In the genomic region with DNA sequence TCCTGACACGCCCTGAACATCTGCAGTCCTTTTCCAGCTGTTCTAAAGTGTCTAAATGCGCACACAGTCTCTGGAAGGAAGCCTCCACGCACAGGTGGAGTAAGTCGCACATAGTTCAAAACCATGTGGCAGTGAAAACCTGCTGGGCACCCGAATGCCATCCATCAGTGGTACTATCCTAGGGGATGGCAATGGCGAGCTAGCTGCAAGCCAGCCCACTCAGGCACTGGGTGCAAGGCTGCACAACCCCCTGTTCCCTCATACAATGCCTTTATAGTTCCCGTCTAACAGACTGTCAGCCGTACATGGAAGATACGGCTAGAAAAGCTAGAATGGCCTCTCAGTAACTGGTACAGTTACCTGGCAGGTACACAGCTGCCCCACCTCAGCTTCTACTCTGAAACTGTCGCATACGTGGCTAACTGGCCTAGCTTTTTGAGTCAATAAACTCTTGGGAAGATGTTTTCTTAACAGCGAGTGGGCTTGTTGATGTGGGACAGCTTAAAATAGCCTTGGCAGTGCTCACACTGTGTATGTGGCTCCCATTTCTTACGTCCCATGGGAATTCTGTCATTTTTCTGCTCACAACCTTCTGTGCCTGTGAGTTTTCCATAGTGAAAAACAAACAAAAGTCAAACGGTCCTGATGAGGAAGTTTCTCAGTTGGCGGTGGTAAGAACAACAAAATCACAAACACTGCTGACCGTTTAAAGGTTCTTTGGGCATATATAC, we compare ENCODE assay signal across 20 mouse cellular contexts.
A peak's percentile ranks its signal among the peaks of the same experiment; 100 is the strongest.
DNase-seq lines count a peak whose midpoint lies in the region; ATAC-seq lines count a peak whose summit lies in the region.
"Had no signal": no experiment of that assay in that cellular context is flagged by ENCODE, and none has a peak within 500 bp of the region (broad histone marks: within the 10 kb centered on the region; RNA-seq: fewer than 3 reads in every experiment).

No protein-coding gene starts in this region.

- no peak overlapping the region for H3K9ac ChIP-seq in intestine, embryonic 14.5 days (ENCODE audit: low read length)
- no peak overlapping the region for H3K9ac ChIP-seq in intestine, embryonic 15.5 days
- no peak overlapping the region for H3K9ac ChIP-seq in heart, embryonic 16.5 days (ENCODE audit: low read length)
- H3K9ac ChIP-seq: embryonic facial prominence, embryonic 12.5 days; forebrain, embryonic 13.5 days; limb, embryonic 12.5 days; liver, embryonic 13.5 days; midbrain, embryonic 12.5 days; neural tube, embryonic 12.5 days had no signal

- peak; percentile 33 for DNase-seq in intestine, embryonic 14.5 days (ENCODE audit: low spot score)
- DNase-seq in lung, postnatal 25 days (ENCODE audit: low spot score) = peak; percentile 10
- no peak for DNase-seq in lung, postnatal 14 days
- no peak for DNase-seq in adipocyte (ENCODE audit: low spot score)
- no peak for DNase-seq in cerebellum, adult 11 months
- DNase-seq: adrenal gland, adult 2 months; cerebellum, postnatal 10 days; gastrocnemius, postnatal 36 days; kidney, adult 9 months; liver, embryonic 13.5 days; right cerebral cortex, postnatal 4 days had no signal

- no peak overlapping the region for H3K4me2 ChIP-seq in intestine, embryonic 14.5 days (ENCODE audit: low read length)
- H3K4me2 ChIP-seq in intestine, embryonic 15.5 days (replicated peaks) = no peak overlapping the region
- H3K4me2 ChIP-seq in heart, embryonic 16.5 days (ENCODE audit: low read depth, low read length) = no peak overlapping the region
- H3K4me2 ChIP-seq: embryonic facial prominence, embryonic 12.5 days; forebrain, embryonic 13.5 days; limb, embryonic 12.5 days; liver, embryonic 13.5 days; midbrain, embryonic 12.5 days; neural tube, embryonic 12.5 days had no signal

- no peak overlapping the region for H3K27ac ChIP-seq in intestine, embryonic 14.5 days (ENCODE audit: low read depth)
- H3K27ac ChIP-seq in intestine, embryonic 15.5 days = no peak overlapping the region
- peak overlapping the region; percentile 59 for H3K27ac ChIP-seq in heart, embryonic 16.5 days (ENCODE audit: low read length)
- H3K27ac ChIP-seq: embryonic facial prominence, embryonic 12.5 days; forebrain, embryonic 13.5 days; limb, embryonic 12.5 days; liver, embryonic 13.5 days; midbrain, embryonic 12.5 days; neural tube, embryonic 12.5 days; stomach, postnatal 0 days had no signal

- no peaks in the 10 kb centered on the region for H3K27me3 ChIP-seq in intestine, embryonic 14.5 days (replicated peaks; ENCODE audit: control insufficient read depth, insufficient read depth, low read length)
- H3K27me3 ChIP-seq in intestine, embryonic 15.5 days (replicated peaks) = no peaks in the 10 kb centered on the region
- no peaks in the 10 kb centered on the region for H3K27me3 ChIP-seq in heart, embryonic 16.5 days (ENCODE audit: control insufficient read depth, insufficient read depth, low read length)
- H3K27me3 ChIP-seq: embryonic facial prominence, embryonic 12.5 days; forebrain, embryonic 13.5 days; limb, embryonic 12.5 days; liver, embryonic 13.5 days; midbrain, embryonic 12.5 days; neural tube, embryonic 12.5 days had no signal

- no peaks in the 10 kb centered on the region for H3K9me3 ChIP-seq in intestine, embryonic 14.5 days (ENCODE audit: control insufficient read depth, low read length)
- H3K9me3 ChIP-seq in intestine, embryonic 15.5 days = no peaks in the 10 kb centered on the region
- H3K9me3 ChIP-seq in heart, embryonic 16.5 days (replicated peaks; ENCODE audit: control insufficient read depth, low read length) = no peaks in the 10 kb centered on the region
- H3K9me3 ChIP-seq: embryonic facial prominence, embryonic 12.5 days; forebrain, embryonic 13.5 days; limb, embryonic 12.5 days; liver, embryonic 13.5 days; midbrain, embryonic 12.5 days; neural tube, embryonic 12.5 days had no signal

- ATAC-seq in intestine, embryonic 14.5 days (replicated peaks; ENCODE audit: low FRiP score, low TSS enrichment, low read depth) = no peak
- ATAC-seq in intestine, embryonic 15.5 days = no peak
- no peak for ATAC-seq in heart, embryonic 16.5 days (replicated peaks; ENCODE audit: extremely low read depth, insufficient read depth, low FRiP score)
- ATAC-seq: forebrain, embryonic 13.5 days had no signal

- H3K4me1 ChIP-seq in intestine, embryonic 14.5 days (replicated peaks; ENCODE audit: control insufficient read depth, insufficient read depth, low read length) = no peaks in the 10 kb centered on the region
- H3K4me1 ChIP-seq in intestine, embryonic 15.5 days (replicated peaks) = no peaks in the 10 kb centered on the region
- H3K4me1 ChIP-seq in heart, embryonic 16.5 days (ENCODE audit: control insufficient read depth, insufficient read depth, low read length) = peaks cover 40% of the 10 kb centered on the region
- H3K4me1 ChIP-seq: embryonic facial prominence, embryonic 12.5 days; forebrain, embryonic 13.5 days; limb, embryonic 12.5 days; liver, embryonic 13.5 days; midbrain, embryonic 12.5 days; neural tube, embryonic 12.5 days had no signal

- no peak overlapping the region for H3K4me3 ChIP-seq in intestine, embryonic 14.5 days (ENCODE audit: low read depth, low read length)
- no peak overlapping the region for H3K4me3 ChIP-seq in intestine, embryonic 15.5 days (replicated peaks)
- H3K4me3 ChIP-seq in heart, embryonic 16.5 days (ENCODE audit: low read length) = no peak overlapping the region
- H3K4me3 ChIP-seq: embryonic facial prominence, embryonic 12.5 days; erythroblast, embryonic 14.5 days; forebrain, embryonic 13.5 days; limb, embryonic 12.5 days; liver, embryonic 13.5 days; midbrain, embryonic 12.5 days; neural tube, embryonic 12.5 days had no signal

- H3K36me3 ChIP-seq in intestine, embryonic 14.5 days (ENCODE audit: control insufficient read depth, insufficient read depth, low read length) = peaks cover 22% of the 10 kb centered on the region
- H3K36me3 ChIP-seq in intestine, embryonic 15.5 days = no peaks in the 10 kb centered on the region; the same call in 1 of the 2 replicates
- H3K36me3 ChIP-seq in heart, embryonic 16.5 days (ENCODE audit: control insufficient read depth, insufficient read depth) = no peaks in the 10 kb centered on the region; the same call in 1 of the 2 replicates

- WGBS in intestine, embryonic 14.5 days = 88% methylated on average over 16 of the region's 16 CpGs
- 84% methylated on average over 16 of the region's 16 CpGs for WGBS in intestine, embryonic 15.5 days
- WGBS in heart, embryonic 16.5 days = 75% methylated on average over 16 of the region's 16 CpGs

Comparison
In these comparisons a context has a peak if more than half of its experiments do, and no peak if none do; other contexts are left out.
1. DNase-seq: peak in intestine, embryonic 14.5 days (single experiment) and lung, postnatal 25 days (single experiment); none in lung, postnatal 14 days (single experiment), adipocyte (single experiment) and cerebellum, adult 11 months (single experiment).